Mouse (Mus musculus) kidney, adult 11 months (tissue): ENCODE measurements at regions not wholly inside any gene's neighbourhood (a gene's known extent, or its start where the extent isn't known, plus 50 kb on each side); places are given as distances from the start of the nearest gene placed in this dataset.

Experiments used
- DNase-seq: peaks from one replicate; pipeline ENCODE4 v3.0.0; 2022

DNA sequence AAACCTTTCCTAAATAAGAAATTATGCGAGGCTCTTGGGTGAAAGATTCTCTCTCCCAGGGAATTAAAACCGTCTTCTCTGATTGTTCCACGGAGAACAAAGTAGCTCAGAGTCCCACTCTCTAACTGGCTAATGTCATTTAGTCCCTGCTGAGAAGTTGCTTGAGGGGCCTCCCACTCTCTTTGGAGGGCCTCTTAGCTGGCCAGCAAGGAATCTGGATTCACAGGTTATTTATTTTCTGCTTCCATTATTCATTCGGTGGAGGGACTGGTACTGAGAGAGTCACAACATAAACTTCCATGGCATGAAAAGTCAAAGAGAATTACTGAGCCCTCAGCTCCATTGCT is 210.8 kb downstream of the Mex3b start:
- DNase-seq, result no peak

DNA sequence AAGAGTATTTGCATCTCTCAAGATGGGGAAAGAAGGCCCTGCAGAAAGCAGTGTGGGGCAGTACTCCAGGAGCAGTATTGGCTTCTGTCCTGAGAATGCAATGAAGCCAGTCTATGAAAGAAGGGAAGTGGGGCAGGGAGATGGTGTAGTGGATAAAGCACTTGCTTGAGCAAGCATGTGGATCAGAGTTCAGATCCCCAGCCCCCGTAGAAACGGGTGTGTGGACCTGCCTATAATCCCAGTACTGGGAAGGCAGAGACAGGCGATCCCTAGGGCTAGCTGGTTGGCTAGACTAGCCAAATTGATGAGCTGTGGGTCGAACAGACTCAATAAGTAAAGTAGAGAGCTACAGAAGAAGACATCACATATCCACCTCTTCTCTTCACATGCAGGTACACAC is 211.6 kb downstream of the Mex3b start:
- no peak for DNase-seq

- no peak for DNase-seq
Observed at GRCm38 (mm10) chr7:83079842-83080241, 212.7 kb downstream of the Mex3b start.

DNA sequence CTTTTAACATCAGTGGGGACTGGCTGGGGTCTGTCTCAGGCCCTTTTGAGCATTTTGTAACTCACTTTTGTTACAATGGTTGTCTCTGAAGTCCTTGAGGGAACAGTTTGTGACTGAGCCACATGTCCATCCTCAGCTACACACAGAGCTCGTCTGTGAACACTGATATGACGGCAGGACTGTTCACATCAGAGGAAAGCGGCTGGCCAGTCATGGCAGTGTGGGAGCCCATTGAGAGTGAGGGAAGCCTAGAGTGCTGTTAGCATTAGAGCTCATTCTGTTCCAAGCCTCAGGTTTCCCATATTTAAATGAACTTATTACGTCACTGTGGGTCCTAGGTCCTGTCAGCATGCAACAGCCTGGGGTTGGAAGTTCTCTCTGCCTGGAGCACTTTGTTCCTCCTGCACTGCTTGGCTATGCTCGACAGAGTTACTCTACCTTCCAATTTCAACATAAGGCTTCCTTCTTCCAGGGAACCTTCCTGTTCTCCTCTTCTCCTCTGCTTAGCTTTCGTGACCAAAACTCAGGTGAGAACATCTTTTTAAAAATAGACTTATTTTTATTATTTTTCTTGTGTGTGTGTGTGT is 217.5 kb downstream of the Mex3b start:
- DNase-seq, result no peak

DNA sequence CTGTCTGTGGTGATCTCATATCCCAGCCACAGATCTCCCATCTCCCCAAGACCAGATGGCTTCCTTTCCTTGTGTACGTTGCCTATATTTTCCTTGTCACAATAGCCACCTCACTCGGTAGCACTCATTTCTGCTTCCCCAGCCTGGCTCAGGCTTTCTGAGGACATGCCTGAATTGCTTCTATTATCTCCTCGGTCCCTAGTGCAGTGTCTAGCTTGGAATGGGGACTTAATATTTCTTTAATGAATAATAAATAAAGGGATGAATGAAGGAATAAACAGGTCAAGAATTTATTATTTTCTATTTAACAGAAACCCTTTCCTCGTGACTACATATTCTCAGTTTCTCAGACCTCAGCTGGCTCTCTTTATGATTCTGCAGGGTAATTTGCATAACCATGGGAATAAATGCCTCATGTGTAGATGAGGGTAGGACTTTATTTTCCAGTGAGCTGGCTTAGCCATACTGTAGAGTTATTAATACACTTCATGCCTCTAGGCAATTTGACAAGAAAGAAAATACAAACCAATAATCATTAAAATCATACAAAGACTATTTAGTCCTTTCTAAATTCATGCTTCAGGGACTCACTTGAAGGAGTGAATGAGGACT is 218.5 kb downstream of the Mex3b start:
- DNase-seq, result no peak

- DNase-seq, result no peak
Observed at GRCm38 (mm10) chr7:83087408-83087807, 220.3 kb downstream of the Mex3b start.

GRCm38 (mm10) chr7:83088125-83088524 is 221.0 kb downstream of the Mex3b start:
- no peak for DNase-seq

DNA sequence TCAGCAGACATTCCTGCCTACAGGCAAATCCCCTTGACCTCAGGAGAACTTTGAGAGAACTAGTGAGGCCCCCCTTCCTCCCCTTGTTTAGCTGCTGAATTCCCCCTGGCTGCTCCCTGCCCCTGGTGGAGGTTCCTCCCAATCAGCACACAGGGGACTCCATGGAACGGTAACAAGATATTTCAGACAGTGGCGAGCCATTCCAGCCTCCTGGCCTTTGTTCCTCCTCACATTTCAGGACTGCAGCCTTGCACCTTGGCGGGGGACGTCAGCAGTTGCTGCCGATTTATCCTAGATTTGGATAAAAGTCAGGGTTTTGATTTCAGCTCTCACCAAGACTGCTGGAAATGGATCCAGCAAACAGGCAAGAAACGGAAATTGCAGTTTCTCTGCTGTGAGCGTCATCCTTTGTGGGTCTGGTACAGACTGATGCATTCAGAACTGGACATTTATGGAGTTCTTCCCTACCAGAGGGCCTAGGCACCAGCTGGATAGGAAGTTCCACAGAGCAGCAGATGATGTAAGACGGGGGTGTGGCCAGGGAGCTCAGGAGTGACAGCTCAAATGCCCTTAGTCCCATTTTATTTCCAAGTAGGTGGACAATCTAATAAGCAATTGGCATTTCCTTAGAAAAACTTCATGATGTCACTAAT is 222.3 kb downstream of the Mex3b start:
- DNase-seq, result no peak

DNA sequence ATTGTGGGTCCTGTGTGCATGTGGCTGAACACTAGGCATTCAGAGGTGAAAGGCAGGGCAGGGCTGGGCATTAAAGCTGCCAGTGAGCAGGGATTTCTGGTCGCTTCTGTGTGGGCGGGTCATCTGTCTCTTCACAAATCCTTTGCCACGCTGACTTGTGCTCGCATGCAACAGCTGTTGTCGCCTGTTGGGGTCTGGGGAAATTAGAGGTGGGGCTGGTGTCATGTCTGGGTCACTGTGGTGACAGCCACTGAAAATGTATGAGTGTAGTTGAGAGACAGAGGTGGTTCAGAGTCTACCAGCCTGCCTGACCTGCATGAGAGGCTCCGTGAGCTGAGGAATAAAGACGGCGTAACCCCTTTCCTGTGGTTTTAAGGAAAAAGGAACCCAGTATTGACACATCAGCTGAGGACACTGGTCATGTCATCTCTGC is 226.8 kb downstream of the Mex3b start:
- DNase-seq, result no peak

GRCm38 (mm10) chr7:83094899-83095298 is 227.8 kb downstream of the Mex3b start:
- DNase-seq, result no peak

- DNase-seq, result no peak
Observed at GRCm38 (mm10) chr7:83095593-83095992, 228.5 kb downstream of the Mex3b start.

DNA sequence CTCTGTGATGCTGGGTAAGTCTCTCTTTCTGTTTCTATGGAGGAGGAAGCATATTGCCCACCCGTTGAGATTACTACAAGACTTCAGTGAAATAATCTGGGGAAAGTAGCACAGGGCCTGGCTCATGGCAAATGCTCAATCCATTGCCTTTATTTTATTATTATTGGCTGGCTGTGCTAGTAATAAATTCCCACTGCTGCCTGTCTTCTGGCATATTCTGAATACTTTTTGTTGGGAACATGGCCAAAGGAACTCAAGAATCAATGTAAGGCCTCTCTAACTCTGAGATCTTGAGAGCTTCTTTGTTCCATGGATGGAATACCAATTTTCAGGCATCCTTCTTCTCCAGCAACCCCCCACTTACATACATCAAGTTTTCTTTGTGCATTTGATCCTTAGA is 237.3 kb downstream of the Mex3b start:
- no peak for DNase-seq

DNA sequence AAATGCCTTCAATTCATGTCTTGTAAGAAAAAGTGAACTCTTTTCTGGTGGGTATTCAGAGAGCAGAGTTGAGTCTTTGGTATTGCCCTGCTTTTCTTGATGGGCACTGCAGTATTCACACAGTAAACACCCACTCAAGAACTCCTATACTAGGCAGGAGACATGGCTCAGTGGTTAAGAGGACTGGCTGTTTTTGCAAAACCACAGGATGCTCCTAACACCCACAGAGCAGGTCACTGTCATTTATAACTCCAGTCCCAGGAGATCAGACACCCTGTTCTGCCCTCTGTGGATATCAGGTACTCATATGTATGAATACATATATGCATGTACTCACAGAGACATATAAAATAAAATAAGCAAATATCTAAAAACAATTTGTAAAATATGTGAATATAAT is 238.5 kb downstream of the Mex3b start:
- no peak for DNase-seq

- DNase-seq, result no peak
Observed at GRCm38 (mm10) chr7:83111217-83111823, 244.2 kb downstream of the Mex3b start.

GRCm38 (mm10) chr7:83116487-83116886 is 249.4 kb downstream of the Mex3b start:
- no peak for DNase-seq

GRCm38 (mm10) chr7:83117065-83117464 is 249.9 kb downstream of the Mex3b start:
- DNase-seq, result no peak

DNA sequence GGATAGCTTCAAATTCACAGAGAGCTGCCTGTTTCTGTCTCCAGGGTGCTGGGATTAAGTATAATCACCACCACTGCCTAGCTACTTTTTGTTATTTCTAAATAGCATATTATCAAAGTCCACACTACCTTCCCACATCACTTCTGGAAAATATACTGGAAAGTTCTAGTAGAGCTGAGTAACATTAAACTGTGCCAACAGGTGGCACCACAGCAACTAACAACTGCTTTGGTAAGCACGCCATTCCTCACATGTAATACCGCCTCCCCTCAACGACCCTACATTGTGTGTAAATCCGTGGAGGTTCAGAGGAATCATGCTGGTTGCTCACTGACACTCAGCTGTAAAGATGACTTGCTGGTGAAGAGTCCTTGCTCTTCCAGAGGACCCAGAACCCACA is 259.1 kb downstream of the Mex3b start:
- DNase-seq, result no peak

- peak; percentile 45 for DNase-seq
Observed at GRCm38 (mm10) chr7:83140216-83140615, 273.1 kb downstream of the Mex3b start.

- no peak for DNase-seq
Observed at GRCm38 (mm10) chr7:83140658-83141057, 273.5 kb downstream of the Mex3b start.

DNA sequence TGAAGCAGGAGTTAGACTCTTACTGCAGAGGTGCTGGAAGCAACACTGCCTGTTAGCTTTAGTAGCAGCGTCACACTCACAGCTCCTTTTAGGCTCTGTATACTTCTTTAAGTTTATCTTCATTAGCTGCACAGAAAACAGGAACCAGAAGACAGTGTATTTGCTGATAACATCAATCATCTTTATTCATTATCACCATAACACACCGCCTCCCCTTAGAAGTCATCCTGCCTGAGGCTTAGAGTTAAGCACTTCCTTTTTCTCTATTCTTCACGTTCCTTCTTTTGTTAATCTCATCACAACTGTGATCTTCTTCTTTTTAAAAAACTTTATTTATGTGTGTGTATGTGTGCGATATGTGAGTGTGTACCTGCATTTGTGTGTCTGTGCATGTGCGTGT is 276.9 kb downstream of the Mex3b start:
- no peak for DNase-seq

GRCm38 (mm10) chr7:83145551-83145950 is 278.4 kb downstream of the Mex3b start:
- no peak for DNase-seq

GRCm38 (mm10) chr7:83161226-83161625 is 294.1 kb downstream of the Mex3b start:
- DNase-seq, result no peak

- DNase-seq, result no peak
Observed at GRCm38 (mm10) chr7:83162868-83163267, 295.7 kb downstream of the Mex3b start.

- DNase-seq, result no peak
Observed at GRCm38 (mm10) chr7:83179403-83179802, 312.3 kb downstream of the Mex3b start.
